Mouse (Mus musculus) spleen, adult 2 months (tissue): Measurements from ENCODE around the gene Cdnf.

Experiments used
- CTCF ChIP-seq: fragments of 200-500 bp; IDR thresholded peaks from 2 replicates; pipeline ENCODE4 v1.5.1; 2011; ENCODE audit warnings: mild to moderate bottlenecking, inconsistent platforms; ENCODE audit not compliant: insufficient read depth, insufficient read length, insufficient replicate concordance; ENCODE audit errors: extremely low read depth
- POLR2A ChIP-seq: fragments of 200-500 bp; IDR thresholded peaks from 2 replicates; pipeline ENCODE4 v1.6.1; 2011; ENCODE audit warnings: low read depth, low read length, inconsistent platforms

GRCm38 (mm10) chr2:3541307-3542079, 28.7 kb downstream of the Cdnf start:
- TF ChIP-seq CTCF (no peak), POLR2A (no peak)
